Mouse (Mus musculus): ENCODE results near the gene Fer. TPM values are rescaled to one million over a fixed set of nuclear protein-coding genes. Genes with fewer than 3 reads are reported as not detected.

Fer gene
- polyA plus RNA-seq, 1 experiment, result 4.3 TPM

DNA sequence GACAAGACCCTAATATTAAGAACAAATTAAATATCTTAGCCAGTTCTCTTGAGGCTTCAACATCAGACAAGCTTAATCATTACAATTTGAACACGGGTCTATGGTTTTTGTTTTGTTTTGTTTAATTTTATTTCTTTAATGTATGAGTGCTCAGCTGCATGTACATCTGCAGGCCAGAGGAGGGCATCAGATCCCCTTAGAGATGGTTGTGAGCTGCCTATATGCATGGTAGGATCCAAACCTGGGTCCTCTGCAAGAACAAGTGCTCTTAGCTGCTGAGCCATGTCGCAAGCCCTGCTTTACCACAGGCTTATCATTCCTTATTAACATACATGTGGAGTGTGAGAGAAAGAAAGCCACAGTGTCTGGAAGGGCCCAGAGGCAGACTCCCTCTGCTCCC lies 163.6 kb downstream of the Fer start:
- no peak for DNase-seq
- 63% methylated on average over 2 of the region's 2 CpGs for WGBS
- Histone ChIP-seq H3K4me3 (replicated peaks; ENCODE audit: extremely low read depth, low read depth, low read length) (no peak overlapping the region), H3K4me1 (ENCODE audit: control insufficient read depth, insufficient read depth, low read length) (no peaks in the 10 kb centered on the region)
- TF ChIP-seq CTCF (IDR thresholded peaks at IDR 0.05; ENCODE audit: insufficient read depth, low read length), result peak; percentile 52
- no peak for TF ChIP-seq POLR2A (IDR thresholded peaks at IDR 0.05; ENCODE audit: borderline replicate concordance, extremely low read depth, low read depth, low read length)

DNA sequence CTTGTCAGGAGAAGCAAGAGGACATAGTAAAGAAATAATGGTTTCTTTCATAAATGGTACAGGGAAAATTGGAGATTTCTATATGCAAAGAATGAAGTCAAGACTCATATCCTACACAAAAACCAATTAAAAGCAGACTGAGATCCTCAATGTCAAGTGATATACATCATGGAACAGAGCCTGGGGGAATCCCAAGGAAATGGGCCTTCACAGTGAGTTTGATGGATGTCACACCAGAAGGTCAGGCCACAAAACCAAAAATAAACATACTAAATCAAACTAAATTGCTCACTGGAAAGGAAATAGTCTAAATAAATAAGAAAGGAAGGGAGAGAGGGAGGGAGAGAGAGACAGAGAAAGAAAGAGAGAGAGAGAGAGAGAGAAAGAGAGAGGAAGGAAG lies 178.9 kb downstream of the Fer start:
- Histone ChIP-seq H3K4me1 (ENCODE audit: control insufficient read depth, insufficient read depth, low read length) (no peaks in the 10 kb centered on the region), H3K4me3 (replicated peaks; ENCODE audit: extremely low read depth, low read depth, low read length) (no peak overlapping the region)
- TF ChIP-seq POLR2A (IDR thresholded peaks at IDR 0.05; ENCODE audit: borderline replicate concordance, extremely low read depth, low read depth, low read length), result no peak
- TF ChIP-seq CTCF (IDR thresholded peaks at IDR 0.05; ENCODE audit: insufficient read depth, low read length), result no peak
- no peak for DNase-seq

DNA sequence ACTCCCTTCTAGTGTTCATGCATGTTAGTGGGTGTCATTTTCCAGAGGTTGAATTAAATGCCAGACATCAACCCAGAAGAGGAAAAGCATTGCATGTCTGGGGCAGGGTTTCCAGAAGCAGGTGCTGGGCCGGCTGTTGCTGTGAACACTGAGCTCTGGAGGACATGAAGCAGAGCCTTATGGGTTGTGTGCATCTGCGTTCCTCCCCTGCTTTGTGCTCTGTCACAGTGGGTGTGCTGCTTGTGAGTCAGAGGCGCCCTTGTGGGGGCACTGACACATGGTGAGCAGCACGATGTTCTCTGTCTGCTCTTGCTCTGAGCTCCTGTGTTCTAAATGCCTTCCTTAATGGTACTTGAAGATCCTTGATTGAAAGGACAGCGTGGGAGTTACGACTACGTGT lies 182.5 kb downstream of the Fer start:
- no peak for TF ChIP-seq POLR2A (IDR thresholded peaks at IDR 0.05; ENCODE audit: borderline replicate concordance, extremely low read depth, low read depth, low read length)
- TF ChIP-seq CTCF (IDR thresholded peaks at IDR 0.05; ENCODE audit: insufficient read depth, low read length), result no peak
- no peaks in the 10 kb centered on the region for H3K4me1 ChIP-seq (ENCODE audit: control insufficient read depth, insufficient read depth, low read length)
- 83% methylated on average over 7 of the region's 7 CpGs for WGBS
- no peak overlapping the region for H3K4me3 ChIP-seq (replicated peaks; ENCODE audit: extremely low read depth, low read depth, low read length)
- DNase-seq, result no peak

DNA sequence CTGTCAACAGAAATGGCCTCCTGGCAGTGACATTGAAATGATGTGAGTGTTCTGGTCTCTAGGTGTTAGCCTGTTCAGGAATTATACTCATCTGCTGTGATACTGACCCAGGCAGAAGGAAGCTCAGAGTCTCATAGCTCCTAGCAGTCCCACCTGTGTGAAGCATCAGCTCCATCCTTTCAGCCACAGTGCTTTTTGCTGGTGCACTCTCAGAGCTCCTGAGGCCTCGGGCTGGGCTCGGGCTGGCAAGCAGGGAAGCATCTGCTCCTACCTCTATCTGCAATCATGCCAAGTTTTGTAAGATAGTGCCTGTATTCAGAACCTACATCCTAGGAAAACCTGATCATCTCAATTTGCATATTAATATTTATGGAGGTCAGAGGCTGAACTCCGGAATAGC lies 183.7 kb downstream of the Fer start:
- 96% methylated on average over 3 of the region's 3 CpGs for WGBS
- Histone ChIP-seq H3K4me1 (ENCODE audit: control insufficient read depth, insufficient read depth, low read length) (no peaks in the 10 kb centered on the region), H3K4me3 (replicated peaks; ENCODE audit: extremely low read depth, low read depth, low read length) (no peak overlapping the region)
- TF ChIP-seq CTCF (IDR thresholded peaks at IDR 0.05; ENCODE audit: insufficient read depth, low read length) (no peak), POLR2A (IDR thresholded peaks at IDR 0.05; ENCODE audit: borderline replicate concordance, extremely low read depth, low read depth, low read length) (no peak)
- no peak for DNase-seq

DNA sequence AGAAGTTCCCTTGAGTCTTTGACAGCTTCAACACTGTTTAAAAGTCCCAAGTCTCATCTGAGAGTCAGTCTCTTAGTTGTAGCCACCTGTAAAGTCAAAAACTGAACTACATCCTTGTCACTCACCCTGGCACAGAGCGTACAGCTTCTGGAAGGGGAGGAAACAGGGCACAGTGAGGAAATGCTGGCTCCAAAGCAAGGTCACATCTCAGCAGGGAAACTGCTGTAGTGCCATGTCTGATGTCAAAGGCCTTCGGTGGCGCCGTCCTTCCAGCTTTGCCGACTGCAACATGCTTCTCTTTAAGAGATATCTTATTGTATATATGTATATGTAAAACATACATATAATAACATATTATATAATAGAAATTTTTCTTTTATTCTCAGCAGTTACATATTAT lies 188.0 kb downstream of the Fer start:
- Histone ChIP-seq H3K4me1 (ENCODE audit: control insufficient read depth, insufficient read depth, low read length) (no peaks in the 10 kb centered on the region), H3K4me3 (replicated peaks; ENCODE audit: extremely low read depth, low read depth, low read length) (no peak overlapping the region)
- WGBS, result 86% methylated on average over 5 of the region's 5 CpGs
- TF ChIP-seq POLR2A (IDR thresholded peaks at IDR 0.05; ENCODE audit: borderline replicate concordance, extremely low read depth, low read depth, low read length) (no peak), CTCF (IDR thresholded peaks at IDR 0.05; ENCODE audit: insufficient read depth, low read length) (no peak)
- DNase-seq, result no peak

DNA sequence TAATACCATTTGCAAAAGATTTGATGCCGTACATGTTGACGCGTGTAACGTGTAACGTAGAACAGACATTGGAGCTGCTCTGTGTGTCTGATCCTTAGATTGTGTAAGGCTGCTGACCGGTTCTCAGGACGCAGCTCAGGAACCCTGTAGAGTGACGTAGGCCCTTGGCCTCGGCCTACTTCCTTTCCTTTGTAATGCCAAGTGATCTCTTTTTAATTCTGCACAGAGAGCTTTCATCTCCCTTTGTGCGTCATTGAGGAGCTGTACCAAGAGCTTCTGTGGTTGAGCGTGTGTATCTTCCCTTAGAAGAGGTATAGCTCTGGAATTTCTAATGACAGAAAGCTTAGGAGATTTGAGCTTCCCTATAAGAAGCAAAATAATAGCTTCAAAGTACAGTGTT lies 190.8 kb downstream of the Fer start:
- TF ChIP-seq CTCF (IDR thresholded peaks at IDR 0.05; ENCODE audit: insufficient read depth, low read length), result no peak
- no peak for TF ChIP-seq POLR2A (IDR thresholded peaks at IDR 0.05; ENCODE audit: borderline replicate concordance, extremely low read depth, low read depth, low read length)
- Histone ChIP-seq H3K4me3 (replicated peaks; ENCODE audit: extremely low read depth, low read depth, low read length) (no peak overlapping the region), H3K4me1 (ENCODE audit: control insufficient read depth, insufficient read depth, low read length) (no peaks in the 10 kb centered on the region; the same call in 1 of the 2 replicates)
- no peak for DNase-seq
- WGBS, result 80% methylated on average over 11 of the region's 11 CpGs

DNA sequence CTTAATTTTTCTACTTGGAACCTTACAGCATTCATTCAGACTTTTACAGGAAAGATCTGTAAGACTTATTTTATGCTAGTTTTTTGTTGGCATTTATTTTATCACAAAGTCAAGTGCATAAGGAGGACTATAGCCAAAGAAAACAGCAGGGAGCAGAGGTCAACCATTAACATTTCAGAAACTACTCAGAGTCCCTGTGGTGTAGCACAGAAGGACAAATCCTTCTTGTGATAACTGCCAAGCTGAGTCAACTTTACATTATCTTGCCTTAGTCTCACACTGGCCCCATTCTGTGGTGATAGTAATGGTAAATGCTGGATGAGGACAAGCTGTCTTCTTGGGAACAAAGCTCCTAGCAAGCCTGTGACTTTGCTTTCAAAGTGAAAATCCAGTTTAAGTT lies 197.7 kb downstream of the Fer start:
- TF ChIP-seq CTCF (IDR thresholded peaks at IDR 0.05; ENCODE audit: insufficient read depth, low read length) (no peak), POLR2A (IDR thresholded peaks at IDR 0.05; ENCODE audit: borderline replicate concordance, extremely low read depth, low read depth, low read length) (no peak)
- H3K4me1 ChIP-seq (ENCODE audit: control insufficient read depth, insufficient read depth, low read length), result peaks cover 2% of the 10 kb centered on the region; the same call in 1 of the 2 replicates
- no peak for DNase-seq
- H3K4me3 ChIP-seq (replicated peaks; ENCODE audit: extremely low read depth, low read depth, low read length), result no peak overlapping the region

DNA sequence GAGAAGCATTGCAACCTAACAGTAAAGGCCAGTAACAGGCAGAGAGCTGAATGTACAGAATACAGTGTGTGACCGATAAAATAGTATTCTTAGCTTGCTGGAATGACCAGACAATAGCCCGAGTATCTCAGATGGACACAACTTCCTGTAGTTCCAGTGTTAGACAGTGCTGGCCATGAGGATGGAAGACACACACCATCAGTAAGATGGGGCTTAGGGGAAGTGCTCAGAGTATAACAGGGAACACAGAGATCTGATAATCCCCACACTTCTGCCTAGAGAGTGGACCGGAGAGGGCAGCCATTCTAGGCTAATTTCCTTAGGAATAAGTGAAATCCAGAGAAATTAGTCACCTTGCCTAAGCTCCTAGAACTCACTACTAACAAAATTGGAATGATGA lies 202.4 kb downstream of the Fer start:
- WGBS, result 73% methylated on average over 3 of the region's 3 CpGs
- DNase-seq, result no peak
- Histone ChIP-seq H3K4me3 (replicated peaks; ENCODE audit: extremely low read depth, low read depth, low read length) (no peak overlapping the region), H3K4me1 (ENCODE audit: control insufficient read depth, insufficient read depth, low read length) (no peaks in the 10 kb centered on the region)
- TF ChIP-seq CTCF (IDR thresholded peaks at IDR 0.05; ENCODE audit: insufficient read depth, low read length) (no peak), POLR2A (IDR thresholded peaks at IDR 0.05; ENCODE audit: borderline replicate concordance, extremely low read depth, low read depth, low read length) (no peak)

DNA sequence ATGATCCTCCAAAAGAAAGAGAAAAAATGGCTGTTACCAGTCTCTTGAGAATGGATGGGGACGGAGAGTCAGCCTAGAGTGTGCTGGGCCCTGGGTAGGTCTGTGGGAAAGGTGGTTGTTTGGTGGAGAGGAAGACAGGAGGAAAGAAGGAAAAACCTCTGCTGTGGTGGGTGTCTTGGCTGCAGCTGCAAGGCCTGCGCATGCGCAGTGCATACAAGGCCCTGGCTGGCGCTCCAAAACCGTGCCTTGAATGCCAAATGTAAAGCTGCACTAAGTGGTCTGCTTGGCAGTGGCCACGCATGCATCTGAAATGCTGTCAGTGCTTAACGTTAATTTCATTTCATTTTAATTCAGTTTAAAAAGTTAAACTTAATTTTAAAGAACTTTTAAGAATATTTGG lies 214.5 kb downstream of the Fer start:
- no peaks in the 10 kb centered on the region for H3K4me1 ChIP-seq (ENCODE audit: control insufficient read depth, insufficient read depth, low read length)
- TF ChIP-seq POLR2A (IDR thresholded peaks at IDR 0.05; ENCODE audit: borderline replicate concordance, extremely low read depth, low read depth, low read length) (no peak), CTCF (IDR thresholded peaks at IDR 0.05; ENCODE audit: insufficient read depth, low read length) (no peak)
- no peak for DNase-seq
- H3K4me3 ChIP-seq (replicated peaks; ENCODE audit: extremely low read depth, low read depth, low read length), result no peak overlapping the region
- WGBS, result 97% methylated on average over 7 of the region's 7 CpGs

DNA sequence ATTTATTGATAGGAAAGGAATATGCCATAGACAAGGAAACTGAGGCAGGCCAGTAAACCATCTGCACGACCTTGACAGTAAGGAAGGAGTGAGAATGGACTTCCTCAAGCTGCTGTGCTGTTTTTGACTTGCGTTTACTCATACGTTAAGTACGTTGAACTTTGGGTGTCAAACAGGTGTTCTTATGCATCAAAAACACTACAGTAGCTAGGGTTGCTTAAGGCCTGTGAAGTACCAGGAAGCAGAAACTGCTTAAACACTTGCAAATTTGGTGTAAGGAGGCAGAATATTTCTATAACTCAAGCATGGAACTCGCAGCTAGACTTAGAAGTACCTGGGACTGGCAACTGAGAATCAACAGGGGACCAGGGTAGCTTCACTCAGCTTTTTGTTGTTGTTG lies 221.9 kb downstream of the Fer start:
- WGBS, result 66% methylated on average over 5 of the region's 5 CpGs
- no peak for DNase-seq
- H3K4me1 ChIP-seq (ENCODE audit: control insufficient read depth, insufficient read depth, low read length), result no peaks in the 10 kb centered on the region
- H3K4me3 ChIP-seq (replicated peaks; ENCODE audit: extremely low read depth, low read depth, low read length), result no peak overlapping the region
- TF ChIP-seq POLR2A (IDR thresholded peaks at IDR 0.05; ENCODE audit: borderline replicate concordance, extremely low read depth, low read depth, low read length) (no peak), CTCF (IDR thresholded peaks at IDR 0.05; ENCODE audit: insufficient read depth, low read length) (no peak)

DNA sequence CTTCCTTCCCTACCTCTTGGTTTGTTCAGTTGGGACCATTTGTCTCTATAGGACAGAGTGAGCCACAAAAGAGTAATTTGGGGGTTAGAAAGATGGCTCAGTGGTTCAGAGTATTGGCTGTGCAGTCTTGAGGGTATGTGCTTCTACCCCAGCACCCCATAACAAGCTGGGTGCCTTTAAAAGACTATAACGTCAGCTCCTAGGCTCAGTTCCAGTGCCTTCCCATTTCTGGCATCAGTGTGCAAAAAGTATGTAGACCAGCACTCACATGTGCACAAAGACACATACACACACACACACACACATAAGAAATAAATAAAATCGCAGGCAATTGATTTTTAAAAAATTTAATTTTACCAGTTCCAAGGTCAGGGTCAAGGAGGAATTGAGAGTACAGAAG lies 222.6 kb downstream of the Fer start:
- Histone ChIP-seq H3K4me3 (replicated peaks; ENCODE audit: extremely low read depth, low read depth, low read length) (no peak overlapping the region), H3K4me1 (ENCODE audit: control insufficient read depth, insufficient read depth, low read length) (no peaks in the 10 kb centered on the region)
- 82% methylated on average over 2 of the region's 2 CpGs for WGBS
- DNase-seq, result no peak
- TF ChIP-seq CTCF (IDR thresholded peaks at IDR 0.05; ENCODE audit: insufficient read depth, low read length) (no peak), POLR2A (IDR thresholded peaks at IDR 0.05; ENCODE audit: borderline replicate concordance, extremely low read depth, low read depth, low read length) (no peak)
